ENCODE assay signal across 25 mouse cellular contexts in genomic region chr8:108183948-108184347, GRCm38 (mm10).
"Had no signal": no experiment of that assay in that cellular context is flagged by ENCODE, and none has a peak within 500 bp of the region (broad histone marks: within the 10 kb centered on the region; RNA-seq: fewer than 3 reads in every experiment).

No protein-coding gene starts in this region.

- H3K9me3 ChIP-seq: heart, embryonic 13.5 days; heart, embryonic 15.5 days; hindbrain, embryonic 13.5 days; hindbrain, embryonic 15.5 days; kidney, embryonic 15.5 days; limb, embryonic 13.5 days; limb, embryonic 15.5 days had no signal

- H3K27me3 ChIP-seq: heart, embryonic 13.5 days; heart, embryonic 15.5 days; hindbrain, embryonic 13.5 days; hindbrain, embryonic 15.5 days; kidney, embryonic 15.5 days; limb, embryonic 13.5 days; limb, embryonic 15.5 days had no signal

- H3K4me3 ChIP-seq: heart, adult 2 months; heart, embryonic 13.5 days; heart, embryonic 15.5 days; hindbrain, embryonic 13.5 days; hindbrain, embryonic 15.5 days; kidney, embryonic 15.5 days; limb, embryonic 13.5 days; limb, embryonic 15.5 days had no signal

- H3K4me2 ChIP-seq: heart, embryonic 11.5 days; heart, embryonic 13.5 days; heart, embryonic 15.5 days; hindbrain, embryonic 13.5 days; hindbrain, embryonic 15.5 days; kidney, embryonic 15.5 days; limb, embryonic 13.5 days; limb, embryonic 15.5 days had no signal

- H3K9ac ChIP-seq: heart, embryonic 13.5 days; heart, embryonic 15.5 days; hindbrain, embryonic 13.5 days; hindbrain, embryonic 15.5 days; kidney, embryonic 15.5 days; limb, embryonic 13.5 days; limb, embryonic 15.5 days had no signal

- H3K27ac ChIP-seq: heart, adult 2 months; heart, embryonic 13.5 days; heart, embryonic 15.5 days; hindbrain, embryonic 15.5 days; hindbrain, postnatal 0 days; kidney, embryonic 15.5 days; kidney, postnatal 0 days; limb, embryonic 13.5 days; limb, embryonic 15.5 days had no signal

- H3K4me1 ChIP-seq: heart, embryonic 13.5 days; heart, embryonic 15.5 days; hindbrain, embryonic 15.5 days; kidney, embryonic 15.5 days; limb, embryonic 15.5 days had no signal

- H3K36me3 ChIP-seq: heart, embryonic 13.5 days; heart, embryonic 15.5 days; hindbrain, embryonic 13.5 days; hindbrain, embryonic 15.5 days; kidney, embryonic 15.5 days; limb, embryonic 13.5 days; limb, embryonic 15.5 days had no signal

- ATAC-seq: hindbrain, postnatal 0 days; intestine, embryonic 16.5 days had no signal

- DNase-seq: gastrocnemius, postnatal 14 days; gastrocnemius, postnatal 36 days; heart, adult 11 months; heart, adult 2 months; heart, postnatal 14 days; heart, postnatal 36 days; kidney, adult 11 months; kidney, adult 2 months; kidney, adult 9 months; kidney, postnatal 14 days; kidney, postnatal 36 days; layer of hippocampus, adult 9-11 months; layer of hippocampus, postnatal 36 days; left cerebral cortex, postnatal 4 days had no signal
